Mouse (Mus musculus): ENCODE measurements around the gene Slc1a2.

DNA sequence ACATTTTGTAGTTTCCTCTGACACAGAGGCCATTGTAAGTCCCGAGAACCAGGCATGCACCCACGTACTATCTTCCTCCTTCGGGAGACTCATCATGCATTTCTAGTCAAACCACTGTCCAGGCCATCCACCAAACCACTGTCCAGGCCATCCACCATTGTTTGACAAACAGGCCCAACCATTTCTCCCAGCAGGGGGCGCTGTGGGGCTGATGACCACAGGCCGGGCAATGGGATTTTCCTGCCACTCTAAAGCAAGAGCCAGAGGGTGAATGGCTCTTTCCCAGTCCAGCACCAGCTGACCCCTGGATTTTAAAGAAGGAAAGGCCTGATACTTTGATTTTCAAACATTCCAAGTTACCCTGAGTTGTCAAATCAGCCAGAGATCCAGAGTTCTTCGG, 16.8 kb downstream of the Slc1a2 start:
- TF ChIP-seq POLR2A (IDR thresholded peaks at IDR 0.05; ENCODE audit: low read depth, low read length) (no peak), CHD2 (IDR thresholded peaks at IDR 0.05; ENCODE audit: low read length) (no peak), BHLHE40 (IDR thresholded peaks at IDR 0.05; ENCODE audit: low read depth, low read length) (no peak)
